Mouse (Mus musculus): ENCODE data around the gene Rims1. TPM values are rescaled to one million over a fixed set of nuclear protein-coding genes. Genes with fewer than 3 reads are reported as not detected.

Rims1 gene
- polyA plus RNA-seq, 1 experiment from 2014 or later: 6.2 TPM

- no peaks in the 10 kb centered on the region for H3K36me3 ChIP-seq (ENCODE audit: control insufficient read depth, insufficient read depth)
- TF ChIP-seq CTCF (IDR thresholded peaks at IDR 0.05; ENCODE audit: low read depth): peak; percentile 56
- ATAC-seq: no peak
- H3K9ac ChIP-seq (ENCODE audit: low read depth, low read length): no peak overlapping the region
- H3K4me3 ChIP-seq (ENCODE audit: low read depth, low read length): no peak overlapping the region
- no peaks in the 10 kb centered on the region for H3K27me3 ChIP-seq (replicated peaks; ENCODE audit: control insufficient read depth, insufficient read depth, low read length)
- H3K27ac ChIP-seq (ENCODE audit: low read depth, low read length): no peak overlapping the region
- whole genome bisulfite sequencing: 71% methylated on average over 3 of the region's 3 CpGs
- no peaks in the 10 kb centered on the region for H3K4me1 ChIP-seq (replicated peaks; ENCODE audit: control insufficient read depth, insufficient read depth, low read length)
- H3K9me3 ChIP-seq (ENCODE audit: control insufficient read depth): no peaks in the 10 kb centered on the region
- no peak overlapping the region for H3K4me2 ChIP-seq (replicated peaks; ENCODE audit: low read depth)
These were observed 419.4 kb downstream of the Rims1 start for GRCm38 (mm10) chr1:22386361-22386760.

- Histone ChIP-seq H3K4me2 (replicated peaks; ENCODE audit: low read depth) (no peak overlapping the region), H3K36me3 (ENCODE audit: control insufficient read depth, insufficient read depth) (no peaks in the 10 kb centered on the region), H3K9ac (ENCODE audit: low read depth, low read length) (no peak overlapping the region), H3K27ac (ENCODE audit: low read depth, low read length) (no peak overlapping the region), H3K27me3 (replicated peaks; ENCODE audit: control insufficient read depth, insufficient read depth, low read length) (no peaks in the 10 kb centered on the region), H3K4me3 (ENCODE audit: low read depth, low read length) (no peak overlapping the region), H3K4me1 (replicated peaks; ENCODE audit: control insufficient read depth, insufficient read depth, low read length) (no peaks in the 10 kb centered on the region), H3K9me3 (ENCODE audit: control insufficient read depth) (no peaks in the 10 kb centered on the region)
- no peak for ATAC-seq
- whole genome bisulfite sequencing: 70% methylated on average over 5 of the region's 5 CpGs
- no peak for TF ChIP-seq CTCF (IDR thresholded peaks at IDR 0.05; ENCODE audit: low read depth)
These were observed 428.1 kb downstream of the Rims1 start for GRCm38 (mm10) chr1:22377652-22378051.

GRCm38 (mm10) chr1:22377062-22377461 lies 428.7 kb downstream of the Rims1 start:
- no peak overlapping the region for H3K4me3 ChIP-seq (ENCODE audit: low read depth, low read length)
- 58% methylated on average over 6 of the region's 6 CpGs for WGBS
- H3K9me3 ChIP-seq (ENCODE audit: control insufficient read depth): no peaks in the 10 kb centered on the region
- no peak for TF ChIP-seq CTCF (IDR thresholded peaks at IDR 0.05; ENCODE audit: low read depth)
- H3K9ac ChIP-seq (ENCODE audit: low read depth, low read length): no peak overlapping the region
- no peaks in the 10 kb centered on the region for H3K27me3 ChIP-seq (replicated peaks; ENCODE audit: control insufficient read depth, insufficient read depth, low read length)
- H3K4me1 ChIP-seq (replicated peaks; ENCODE audit: control insufficient read depth, insufficient read depth, low read length): no peaks in the 10 kb centered on the region
- H3K36me3 ChIP-seq (ENCODE audit: control insufficient read depth, insufficient read depth): no peaks in the 10 kb centered on the region
- no peak overlapping the region for H3K27ac ChIP-seq (ENCODE audit: low read depth, low read length)
- H3K4me2 ChIP-seq (replicated peaks; ENCODE audit: low read depth): no peak overlapping the region
- no peak for ATAC-seq

- no peak for TF ChIP-seq CTCF (IDR thresholded peaks at IDR 0.05; ENCODE audit: low read depth)
- Histone ChIP-seq H3K9ac (ENCODE audit: low read depth, low read length) (no peak overlapping the region), H3K4me1 (replicated peaks; ENCODE audit: control insufficient read depth, insufficient read depth, low read length) (no peaks in the 10 kb centered on the region), H3K27ac (ENCODE audit: low read depth, low read length) (no peak overlapping the region), H3K9me3 (ENCODE audit: control insufficient read depth) (no peaks in the 10 kb centered on the region), H3K4me2 (replicated peaks; ENCODE audit: low read depth) (no peak overlapping the region), H3K27me3 (replicated peaks; ENCODE audit: control insufficient read depth, insufficient read depth, low read length) (no peaks in the 10 kb centered on the region), H3K4me3 (ENCODE audit: low read depth, low read length) (no peak overlapping the region), H3K36me3 (ENCODE audit: control insufficient read depth, insufficient read depth) (no peaks in the 10 kb centered on the region)
- WGBS: 76% methylated on average over 2 of the region's 2 CpGs
- ATAC-seq: no peak
These were observed 449.6 kb downstream of the Rims1 start for GRCm38 (mm10) chr1:22356209-22356608.

- ATAC-seq: no peak
- Histone ChIP-seq H3K9ac (ENCODE audit: low read depth, low read length) (no peak overlapping the region), H3K27ac (ENCODE audit: low read depth, low read length) (no peak overlapping the region), H3K4me1 (replicated peaks; ENCODE audit: control insufficient read depth, insufficient read depth, low read length) (no peaks in the 10 kb centered on the region), H3K36me3 (ENCODE audit: control insufficient read depth, insufficient read depth) (no peaks in the 10 kb centered on the region), H3K9me3 (ENCODE audit: control insufficient read depth) (no peaks in the 10 kb centered on the region), H3K4me2 (replicated peaks; ENCODE audit: low read depth) (no peak overlapping the region), H3K27me3 (replicated peaks; ENCODE audit: control insufficient read depth, insufficient read depth, low read length) (no peaks in the 10 kb centered on the region), H3K4me3 (ENCODE audit: low read depth, low read length) (no peak overlapping the region)
- no peak for TF ChIP-seq CTCF (IDR thresholded peaks at IDR 0.05; ENCODE audit: low read depth)
- 88% methylated on average over 4 of the region's 4 CpGs for WGBS
These were observed 452.1 kb downstream of the Rims1 start for GRCm38 (mm10) chr1:22353687-22354086.

- peak overlapping the region; percentile 6; the same call in 1 of the 2 replicates for H3K4me2 ChIP-seq (replicated peaks; ENCODE audit: low read depth)
- H3K4me3 ChIP-seq (ENCODE audit: low read depth, low read length): no peak overlapping the region
- no peak for TF ChIP-seq CTCF (IDR thresholded peaks at IDR 0.05; ENCODE audit: low read depth)
- 50% methylated on average over 9 of the region's 9 CpGs for WGBS
- no peaks in the 10 kb centered on the region for H3K4me1 ChIP-seq (replicated peaks; ENCODE audit: control insufficient read depth, insufficient read depth, low read length)
- H3K9me3 ChIP-seq (ENCODE audit: control insufficient read depth): no peaks in the 10 kb centered on the region
- H3K27ac ChIP-seq (ENCODE audit: low read depth, low read length): no peak overlapping the region
- H3K9ac ChIP-seq (ENCODE audit: low read depth, low read length): no peak overlapping the region
- no peaks in the 10 kb centered on the region for H3K27me3 ChIP-seq (replicated peaks; ENCODE audit: control insufficient read depth, insufficient read depth, low read length)
- H3K36me3 ChIP-seq (ENCODE audit: control insufficient read depth, insufficient read depth): no peaks in the 10 kb centered on the region
- ATAC-seq: no peak
These were observed 466.9 kb downstream of the Rims1 start for GRCm38 (mm10) chr1:22338914-22339313.
